Mouse (Mus musculus) embryonic facial prominence, embryonic 10.5 days (tissue): Measurements from ENCODE around the gene Tmem88. TPM values are rescaled to one million over a fixed set of nuclear protein-coding genes. Genes with fewer than 3 reads are reported as not detected.
A peak's percentile ranks its signal among the peaks of the same experiment; 100 is the strongest.

Experiments used
- DNase-seq: peaks from one replicate; pipeline ENCODE4 v3.0.0-alpha.2; 2017; ENCODE audit warnings: low spot score
- H3K27ac ChIP-seq: fragments of 300-500 bp; sonication (generic); replicated peaks from 2 replicates; pipeline ENCODE4 v1.5.1; 2016; ENCODE audit warnings: mild to moderate bottlenecking
- H3K27me3 ChIP-seq: fragments of 300-500 bp; sonication (generic); replicated peaks from 2 replicates; pipeline ENCODE4 v1.6.1; 2016; ENCODE audit warnings: low read depth, mild to moderate bottlenecking; ENCODE audit not compliant: poor library complexity, severe bottlenecking
- H3K36me3 ChIP-seq: fragments of 300-500 bp; sonication (generic); replicated peaks from 2 replicates; pipeline ENCODE4 v1.6.1; 2016; ENCODE audit warnings: mild to moderate bottlenecking, moderate library complexity
- H3K4me1 ChIP-seq: fragments of 300-500 bp; sonication (generic); 2 replicates; pipeline ENCODE4 v1.6.1; 2016
- H3K4me3 ChIP-seq: fragments of 300-500 bp; sonication (generic); 2 replicates; pipeline ENCODE4 v1.5.1; 2016; ENCODE audit warnings: mild to moderate bottlenecking, moderate library complexity
- H3K9me3 ChIP-seq: fragments of 300-500 bp; sonication (generic); 2 replicates; pipeline ENCODE4 v1.6.1; 2016; ENCODE audit warnings: mild to moderate bottlenecking
- WGBS: fragments of 180-500 bp; shearing (Covaris S2); methylation state at CpG from one replicate; pipeline ENCODE4 v1.1.7; 2016; 5-methylcytosine and 5-hydroxymethylcytosine counted together
- polyA plus RNA-seq: library from polyadenylated mRNA; unstranded; fragments of >200 nt; fragmentation: Nextera tagmentation; extraction: Ambion mirVana; gene quantifications from 2 replicates; pipeline ENCODE4 v1.2.1, GENCODE M21; 2016

The Tmem88 gene
- polyA plus RNA-seq, 1 experiment from 2014 or later, result 19.8 TPM

- Histone ChIP-seq H3K4me3 (no peak overlapping the region), H3K4me1 (no peaks in the 10 kb centered on the region), H3K36me3 (peaks cover 29% of the 10 kb centered on the region), H3K27ac (no peak overlapping the region), H3K27me3 (no peaks in the 10 kb centered on the region), H3K9me3 (no peaks in the 10 kb centered on the region)
- DNase-seq, result no peak
- 88% methylated on average over 6 of the region's 6 CpGs for WGBS
Measured at GRCm38 (mm10) chr11:69381356-69381755, 16.7 kb downstream of the Tmem88 start.

GRCm38 (mm10) chr11:69379600-69379999, 18.4 kb downstream of the Tmem88 start:
- Histone ChIP-seq H3K36me3 (peaks cover 39% of the 10 kb centered on the region), H3K27me3 (no peaks in the 10 kb centered on the region), H3K4me3 (no peak overlapping the region), H3K27ac (no peak overlapping the region), H3K9me3 (no peaks in the 10 kb centered on the region), H3K4me1 (no peaks in the 10 kb centered on the region)
- no peak for DNase-seq
- WGBS, result 80% methylated on average over 3 of the region's 3 CpGs

- no peak overlapping the region for H3K27ac ChIP-seq
- no peaks in the 10 kb centered on the region for H3K9me3 ChIP-seq
- no peak for DNase-seq
- H3K36me3 ChIP-seq, result peaks cover 50% of the 10 kb centered on the region
- H3K27me3 ChIP-seq, result no peaks in the 10 kb centered on the region
- no peak overlapping the region for H3K4me3 ChIP-seq
- WGBS, result 81% methylated on average over 3 of the region's 3 CpGs
- H3K4me1 ChIP-seq, result 0 out of 2 replicates have a peak, but pooled peaks cover under 1% of the 10 kb centered on the region
Measured at GRCm38 (mm10) chr11:69377766-69378165, 20.3 kb downstream of the Tmem88 start.

GRCm38 (mm10) chr11:69375646-69376045, 22.4 kb downstream of the Tmem88 start:
- 86% methylated on average over 4 of the region's 4 CpGs for WGBS
- Histone ChIP-seq H3K4me3 (no peak overlapping the region), H3K4me1 (peaks cover 22% of the 10 kb centered on the region), H3K27ac (no peak overlapping the region), H3K9me3 (no peaks in the 10 kb centered on the region), H3K36me3 (peaks cover 55% of the 10 kb centered on the region), H3K27me3 (no peaks in the 10 kb centered on the region)
- DNase-seq, result no peak

GRCm38 (mm10) chr11:69373223-69373965, 24.6 kb downstream of the Tmem88 start:
- DNase-seq, result no peak
- no peaks in the 10 kb centered on the region for H3K27me3 ChIP-seq
- H3K36me3 ChIP-seq, result peaks cover 53% of the 10 kb centered on the region
- no peaks in the 10 kb centered on the region for H3K9me3 ChIP-seq
- H3K4me3 ChIP-seq, result no peak overlapping the region
- no peak overlapping the region for H3K27ac ChIP-seq
- WGBS, result 92% methylated on average over 16 of the region's 16 CpGs
- peaks cover 35% of the 10 kb centered on the region for H3K4me1 ChIP-seq

- peaks cover 41% of the 10 kb centered on the region for H3K4me1 ChIP-seq
- H3K36me3 ChIP-seq, result peaks cover 47% of the 10 kb centered on the region
- WGBS, result 65% methylated on average over 3 of the region's 3 CpGs
- no peaks in the 10 kb centered on the region for H3K9me3 ChIP-seq
- no peak for DNase-seq
- H3K4me3 ChIP-seq, result 0 out of 2 replicates have a peak overlapping the region, but pooled peaks have one; percentile 97
- no peaks in the 10 kb centered on the region for H3K27me3 ChIP-seq
- peak overlapping the region; percentile 75; the same call in 1 of the 2 replicates for H3K27ac ChIP-seq
Measured at GRCm38 (mm10) chr11:69372780-69373170, 25.3 kb downstream of the Tmem88 start.

- WGBS, result 64% methylated on average over 12 of the region's 12 CpGs
- peaks cover 46% of the 10 kb centered on the region for H3K4me1 ChIP-seq
Measured at GRCm38 (mm10) chr11:69372056-69372779, 25.8 kb downstream of the Tmem88 start.

GRCm38 (mm10) chr11:69371601-69372000, 26.4 kb downstream of the Tmem88 start:
- peak overlapping the region; percentile 97; the same call in 1 of the 2 replicates for H3K4me3 ChIP-seq
- no peaks in the 10 kb centered on the region for H3K27me3 ChIP-seq
- H3K36me3 ChIP-seq, result peaks cover 36% of the 10 kb centered on the region
- H3K27ac ChIP-seq, result peak overlapping the region; percentile 75
- H3K9me3 ChIP-seq, result no peaks in the 10 kb centered on the region
- 46% methylated on average over 12 of the region's 12 CpGs for WGBS
- DNase-seq, result no peak
- H3K4me1 ChIP-seq, result peaks cover 53% of the 10 kb centered on the region

More at GRCm38 (mm10) chr11:69372056-69372779, 25.8 kb downstream of the Tmem88 start:
- DNase-seq, result no peak
- H3K27ac ChIP-seq, result peak overlapping the region; percentile 75
- no peaks in the 10 kb centered on the region for H3K9me3 ChIP-seq
- H3K4me3 ChIP-seq, result peak overlapping the region; percentile 97; the same call in 1 of the 2 replicates
- peaks cover 42% of the 10 kb centered on the region for H3K36me3 ChIP-seq
- H3K27me3 ChIP-seq, result no peaks in the 10 kb centered on the region

GRCm38 (mm10) chr11:69370817-69371215, 27.2 kb downstream of the Tmem88 start:
- H3K27me3 ChIP-seq, result no peaks in the 10 kb centered on the region
- peak overlapping the region; percentile 75 for H3K27ac ChIP-seq
- WGBS, result 18% methylated on average over 9 of the region's 9 CpGs

GRCm38 (mm10) chr11:69369990-69370816, 27.8 kb downstream of the Tmem88 start:
- 45% methylated on average over 2 of the region's 2 CpGs for WGBS
- Histone ChIP-seq H3K27ac (peak overlapping the region; percentile 100), H3K9me3 (no peaks in the 10 kb centered on the region), H3K4me3 (peak overlapping the region; percentile 97), H3K36me3 (peaks cover 29% of the 10 kb centered on the region), H3K4me1 (peaks cover 65% of the 10 kb centered on the region), H3K27me3 (no peaks in the 10 kb centered on the region)
- DNase-seq, result no peak

More at GRCm38 (mm10) chr11:69370817-69371215, 27.2 kb downstream of the Tmem88 start:
- H3K4me3 ChIP-seq, result peak overlapping the region; percentile 97
- no peak for DNase-seq
- peaks cover 34% of the 10 kb centered on the region for H3K36me3 ChIP-seq
- H3K9me3 ChIP-seq, result no peaks in the 10 kb centered on the region
- peaks cover 59% of the 10 kb centered on the region for H3K4me1 ChIP-seq

- Histone ChIP-seq H3K27me3 (no peaks in the 10 kb centered on the region), H3K4me1 (peaks cover 73% of the 10 kb centered on the region), H3K36me3 (peaks cover 26% of the 10 kb centered on the region), H3K27ac (peak within 1 kb of the TSS; percentile 100), H3K4me3 (peak within 1 kb of the TSS; percentile 97), H3K9me3 (no peaks in the 10 kb centered on the region)
- DNase-seq, result peak; percentile 61
- 4% methylated on average over 19 of the region's 34 CpGs for WGBS
Measured at GRCm38 (mm10) chr11:69369215-69369989, 28.6 kb downstream of the Tmem88 start, which contains the start of gene Chd3. Gene Chd3, minus strand, starts transcription at chr11:69369406.
